8 mouse cellular contexts compared by ENCODE assay signal in genomic region chr10:59894251-59895160, GRCm38 (mm10). TPM values are rescaled to one million over a fixed set of nuclear protein-coding genes. Genes with fewer than 3 reads are reported as not detected.
DNase-seq lines count a peak whose midpoint lies in the region; TF ChIP-seq lines count a peak whose summit lies in the region.

No protein-coding gene starts in this region.

- TF ChIP-seq CTCF in embryonic fibroblast, embryonic 13.5 days (IDR thresholded peaks at IDR 0.05; ENCODE audit: borderline replicate concordance, insufficient read depth, low read length) = peak; percentile 99

- no peak for TF ChIP-seq POLR2A in embryonic fibroblast, embryonic 13.5 days (IDR thresholded peaks at IDR 0.05; ENCODE audit: low read depth, low read length)

- no peaks in the 10 kb centered on the region for H3K9me3 ChIP-seq in megakaryocyte, embryonic 14.5 days

- H3K27me3 ChIP-seq in megakaryocyte, embryonic 14.5 days (replicated peaks) = no peaks in the 10 kb centered on the region

- DNase-seq in ES-CJ7 (ENCODE audit: low read depth, low spot score) = peak; percentile 75
- peak; percentile 93 to 96 for DNase-seq in adrenal gland, postnatal 36 days
- DNase-seq in heart, postnatal 14 days = peak; percentile 94 to 95
- DNase-seq in left cerebral cortex, adult 18-20 months (ENCODE audit: low spot score in 2 of 2) = peak; percentile 85 to 87
- peak; percentile 90 for DNase-seq in right cerebral cortex, postnatal 14 days
- DNase-seq in urinary bladder, postnatal 25 days (ENCODE audit: low spot score) = peak; percentile 88

- no peak overlapping the region for H3K4me3 ChIP-seq in embryonic fibroblast, embryonic 13.5 days (ENCODE audit: insufficient read depth, low read length)
- H3K4me3 ChIP-seq in megakaryocyte, embryonic 14.5 days (replicated peaks) = peak overlapping the region; percentile 31

- H3K36me3 ChIP-seq in megakaryocyte, embryonic 14.5 days (replicated peaks; ENCODE audit: low read length) = peaks cover 91% of the 10 kb centered on the region

- no peak overlapping the region for H3K27ac ChIP-seq in embryonic fibroblast, embryonic 13.5 days (ENCODE audit: insufficient read depth, low read length)

- intact Hi-C loops in heart, postnatal 14 days (cut with DNase I) = loop anchor here (1.0 to 5.0 kb wide), 4 partner anchors 57 to 353 kb away; partner anchors contain the start of gene Ddit4

- peaks cover 11% of the 10 kb centered on the region for H3K4me1 ChIP-seq in embryonic fibroblast, embryonic 13.5 days (ENCODE audit: control insufficient read depth, insufficient read depth, low read length)
- peaks cover 95% of the 10 kb centered on the region for H3K4me1 ChIP-seq in megakaryocyte, embryonic 14.5 days

RNA-seq across cellular contexts. Expression of gene Dnajb12, which starts 15.2 kb away (rescaled TPM):
- 10 to 100 TPM; 51.3 to 62.5 TPM for total RNA-seq in adrenal gland, postnatal 36 days (2021)
- 31.5 and 36.2 TPM in 2 replicates for polyA plus RNA-seq in embryonic fibroblast, embryonic 13.5 days (2011; ENCODE audit: insufficient read length, low read depth, missing spikeins)
- 10 to 100 TPM; 34.7 to 35.7 TPM for total RNA-seq in heart, postnatal 14 days (2021)
- 10 to 100 TPM; 47.3 to 49.6 TPM for total RNA-seq in left cerebral cortex, adult 18-20 months (2021)
- polyA plus RNA-seq in megakaryocyte, embryonic 14.5 days (2012; ENCODE audit: insufficient read depth, low replicate concordance) = 68.2 and 87.1 TPM in 2 replicates

RNA-seq across cellular contexts. Expression of gene Ddit4, which starts 57.1 kb away (rescaled TPM):
- 10 to 100 TPM; 76.4 to 98.7 TPM for total RNA-seq in adrenal gland, postnatal 36 days (2021)
- polyA plus RNA-seq in embryonic fibroblast, embryonic 13.5 days (2011; ENCODE audit: insufficient read length, low read depth, missing spikeins) = 150 and 156 TPM in 2 replicates
- total RNA-seq in heart, postnatal 14 days (2021) = 100 to 1,000 TPM; 188 to 191 TPM
- 10 to 100 TPM; 35.8 to 41.3 TPM for total RNA-seq in left cerebral cortex, adult 18-20 months (2021)
- polyA plus RNA-seq in megakaryocyte, embryonic 14.5 days (2012; ENCODE audit: insufficient read depth, low replicate concordance) = 33.2 and 44.6 TPM in 2 replicates
